Mouse (Mus musculus) urinary bladder, postnatal 10 days (tissue): ENCODE data around the gene Tdrd1.

Experiments used
- DNase-seq: peaks from one replicate; pipeline ENCODE4 v3.0.0; 2022; ENCODE audit warnings: low spot score

The Tdrd1 gene

DNA sequence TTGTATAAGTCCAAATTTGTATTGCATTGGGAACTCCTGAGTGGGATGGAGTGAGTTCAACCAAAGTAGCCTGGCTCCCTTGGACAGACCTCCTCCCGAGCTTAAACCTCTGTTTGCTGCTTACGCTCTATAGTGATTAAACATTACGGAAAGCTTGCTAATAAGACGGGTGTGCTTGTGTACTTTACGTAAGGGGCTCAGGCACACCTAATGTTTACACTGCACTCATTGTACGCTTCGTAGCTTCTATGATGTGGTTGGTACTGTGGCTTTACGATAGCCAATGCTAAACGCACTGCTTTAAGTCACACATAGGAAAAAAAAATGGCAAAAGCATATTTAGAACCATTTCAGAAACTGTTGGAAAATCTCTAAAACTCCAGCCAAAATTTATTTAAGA is 3.3 kb downstream of the Tdrd1 start:
- DNase-seq, result no peak

DNA sequence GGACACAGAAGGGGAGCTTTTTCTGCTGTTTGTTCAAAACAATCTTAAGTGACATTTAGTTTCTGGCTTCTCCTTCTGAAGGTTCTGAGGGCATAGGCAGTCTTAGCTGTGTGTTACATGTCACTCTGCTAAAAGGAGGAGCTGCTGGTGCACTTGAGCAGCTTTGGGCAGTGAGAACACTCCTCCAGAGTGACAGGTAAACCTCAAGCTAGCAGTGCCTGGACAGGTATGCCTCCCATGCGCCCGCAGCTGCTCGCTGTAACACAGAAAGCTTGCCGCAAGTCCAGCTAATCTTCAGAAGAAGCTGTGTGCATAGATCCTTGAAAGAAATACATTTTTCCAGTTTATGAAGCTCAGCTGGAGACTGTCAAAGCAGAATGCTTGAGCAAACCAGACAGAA is 4.2 kb downstream of the Tdrd1 start:
- no peak for DNase-seq

DNA sequence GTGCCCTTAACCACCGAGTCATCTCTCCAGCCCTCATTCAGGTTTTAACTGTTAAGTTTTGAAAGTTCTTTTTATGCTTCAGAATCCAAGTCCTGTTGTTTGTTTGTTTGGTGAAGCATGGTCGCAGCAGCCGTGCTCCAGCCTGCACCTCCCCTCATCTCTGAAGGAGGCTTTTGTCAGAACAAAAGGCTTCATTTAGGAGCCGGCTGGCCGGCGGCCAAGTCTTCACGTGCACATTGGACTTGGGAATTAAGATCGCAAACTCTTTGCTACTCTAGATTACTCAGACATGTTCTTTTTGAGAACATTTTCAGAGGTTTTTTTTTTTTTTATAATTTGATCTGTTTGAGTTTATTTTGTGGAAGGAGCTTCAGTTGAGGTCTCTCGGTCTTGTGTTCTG is 9.3 kb downstream of the Tdrd1 start:
- DNase-seq, result no peak

DNA sequence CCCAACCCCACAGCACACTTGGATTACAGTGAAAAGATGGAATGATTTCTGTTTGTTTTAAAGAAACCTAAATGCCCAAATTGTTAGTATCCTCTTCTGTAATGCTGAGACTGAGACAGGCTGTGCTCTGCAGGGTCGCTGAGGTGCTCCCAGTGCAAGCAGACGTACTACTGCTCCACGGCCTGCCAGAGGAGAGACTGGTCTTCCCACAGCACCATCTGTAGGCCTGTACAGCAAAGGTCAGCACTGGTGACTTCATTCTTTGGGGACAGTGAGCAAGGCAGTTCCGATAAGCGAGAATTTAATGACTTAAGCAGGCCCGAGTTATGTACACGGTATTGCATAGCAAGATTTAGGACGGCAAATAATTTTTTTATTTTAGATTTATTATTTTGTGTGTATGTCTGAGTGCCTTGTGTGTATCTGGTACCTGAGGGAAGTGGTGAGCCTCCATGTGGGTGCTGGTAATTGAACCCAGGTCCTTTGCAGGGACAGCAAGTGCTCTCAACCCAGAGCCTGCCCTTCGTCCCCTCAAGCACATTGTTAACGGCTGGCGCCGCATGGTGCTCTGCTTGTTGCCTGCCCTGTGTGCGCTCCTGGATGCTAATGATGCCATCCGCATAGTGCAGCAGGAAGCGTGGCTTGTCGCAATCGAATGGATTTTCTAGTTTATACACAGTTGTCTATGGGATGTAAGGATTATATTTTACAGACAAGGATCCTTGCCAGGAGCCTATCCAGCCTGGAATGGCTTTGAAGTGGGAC is 13.1 kb downstream of the Tdrd1 start:
- DNase-seq, result no peak

DNA sequence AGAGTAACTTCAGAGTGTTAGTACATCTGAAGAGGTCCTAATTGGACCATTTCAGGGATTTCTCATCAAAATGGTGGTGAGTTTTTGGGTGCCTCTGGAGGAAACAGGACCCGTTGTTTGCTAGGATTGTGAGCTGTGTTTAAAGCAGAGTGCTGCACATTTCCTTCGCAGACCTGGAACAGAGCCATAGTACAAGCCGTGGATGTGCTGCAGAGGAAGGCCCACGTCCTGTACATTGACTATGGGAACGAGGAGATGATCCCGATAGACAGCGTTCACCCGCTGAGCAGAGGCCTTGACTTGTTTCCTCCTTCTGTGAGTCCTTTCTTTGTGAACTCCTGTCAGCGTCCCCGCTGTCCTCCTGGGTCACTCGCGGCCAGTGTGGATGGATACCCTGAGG is 17.0 kb downstream of the Tdrd1 start:
- no peak for DNase-seq

DNA sequence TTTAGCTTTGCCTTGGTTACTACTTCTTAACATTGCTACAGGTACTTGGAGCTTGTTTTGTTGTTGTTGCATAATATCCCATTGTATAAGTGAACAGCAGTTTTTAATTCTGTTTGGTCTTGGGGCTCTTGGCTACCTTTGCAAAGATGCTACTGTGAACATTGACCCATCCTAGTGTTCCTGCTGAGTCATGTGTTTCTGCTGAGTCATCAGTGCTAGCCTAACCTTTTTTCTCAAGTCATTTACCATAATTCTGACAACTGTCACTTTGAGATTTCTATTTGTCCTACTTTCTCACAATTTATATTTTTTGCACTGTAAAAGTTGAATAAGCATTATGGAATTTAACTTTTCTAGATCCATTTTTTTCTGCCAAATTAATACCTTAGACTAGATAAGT is 26.6 kb downstream of the Tdrd1 start:
- no peak for DNase-seq

DNA sequence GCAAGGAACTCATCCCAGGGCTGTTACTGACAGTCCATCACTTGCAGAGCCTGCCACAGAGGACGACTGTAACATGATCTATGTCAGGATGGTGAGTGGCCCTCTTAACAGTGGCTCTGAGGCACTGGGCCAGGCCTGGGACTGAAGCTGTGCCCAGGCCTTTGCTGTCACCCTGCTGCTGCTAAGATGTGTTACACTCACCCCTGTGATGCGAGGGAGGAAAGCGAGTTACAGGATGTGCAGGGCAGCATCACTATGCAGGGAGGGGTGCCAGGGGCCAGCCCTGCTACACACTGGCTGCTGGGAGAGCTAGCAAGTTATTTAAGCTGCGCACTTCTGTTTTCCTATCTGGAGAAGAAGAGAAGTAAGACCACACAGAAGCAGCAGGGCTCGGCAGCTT is 30.4 kb downstream of the Tdrd1 start:
- no peak for DNase-seq

DNA sequence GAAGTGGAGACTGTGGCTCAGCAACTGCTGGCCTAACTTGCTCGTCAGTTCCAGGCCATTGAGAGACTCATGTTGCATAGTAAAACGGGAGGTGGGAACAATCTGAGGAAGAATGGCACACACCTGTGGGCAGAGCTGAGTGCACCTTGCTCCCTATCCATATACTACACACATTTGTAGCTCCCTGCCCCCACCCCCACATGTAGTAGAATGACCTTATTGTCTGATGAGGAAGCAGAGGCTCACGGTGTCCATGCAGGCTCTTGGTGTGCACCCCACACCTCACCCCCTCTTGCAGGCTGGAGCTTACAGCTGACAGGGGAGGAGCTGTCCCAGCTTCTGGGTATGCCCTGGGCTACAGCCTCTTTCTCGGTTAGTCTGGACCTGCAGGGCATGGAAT is 41.7 kb downstream of the Tdrd1 start:
- no peak for DNase-seq

DNA sequence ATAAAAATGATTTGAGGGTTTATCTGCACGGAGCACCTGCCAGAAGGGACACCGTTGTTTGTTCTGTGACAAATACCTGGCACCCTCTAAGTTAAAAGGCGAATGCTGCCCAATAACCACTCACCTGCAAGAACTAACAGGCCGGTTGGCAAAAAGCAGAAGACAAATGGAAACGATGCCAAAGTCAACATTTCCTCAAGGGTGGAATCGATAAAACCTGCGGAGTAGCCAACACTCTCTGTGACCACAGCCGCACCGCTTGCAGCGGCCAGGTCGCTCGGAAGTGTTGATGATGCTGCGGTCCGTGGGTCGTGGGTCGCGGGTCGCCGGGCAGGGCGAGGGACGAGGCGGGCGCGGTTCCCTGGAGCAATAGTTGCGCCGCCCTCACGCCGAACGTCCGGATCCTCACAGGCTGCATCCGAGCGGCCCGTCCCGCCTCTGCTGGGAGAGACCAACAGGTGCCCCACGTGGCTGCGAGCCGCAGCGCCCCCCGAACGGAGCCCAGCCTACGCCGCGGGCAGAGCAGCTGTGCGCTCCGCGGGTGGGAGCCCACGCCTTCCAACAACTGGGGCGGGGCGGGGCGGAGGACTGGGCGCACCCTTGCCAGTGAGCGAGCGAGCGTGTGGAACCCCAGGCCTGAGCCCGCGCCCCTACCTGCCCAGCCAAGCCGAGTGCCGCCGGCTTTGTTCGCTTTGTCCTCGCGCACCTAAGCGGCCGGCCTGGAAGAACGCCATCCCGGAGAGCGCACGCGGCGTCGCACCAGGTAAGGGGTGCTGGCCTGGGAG is 48.0 kb downstream of the Tdrd1 start, which contains the start of gene Vwa2:
Gene Vwa2, plus strand, starts transcription at position 434 of the 785 bp plus-strand sequence.
- DNase-seq, result no peak

DNA sequence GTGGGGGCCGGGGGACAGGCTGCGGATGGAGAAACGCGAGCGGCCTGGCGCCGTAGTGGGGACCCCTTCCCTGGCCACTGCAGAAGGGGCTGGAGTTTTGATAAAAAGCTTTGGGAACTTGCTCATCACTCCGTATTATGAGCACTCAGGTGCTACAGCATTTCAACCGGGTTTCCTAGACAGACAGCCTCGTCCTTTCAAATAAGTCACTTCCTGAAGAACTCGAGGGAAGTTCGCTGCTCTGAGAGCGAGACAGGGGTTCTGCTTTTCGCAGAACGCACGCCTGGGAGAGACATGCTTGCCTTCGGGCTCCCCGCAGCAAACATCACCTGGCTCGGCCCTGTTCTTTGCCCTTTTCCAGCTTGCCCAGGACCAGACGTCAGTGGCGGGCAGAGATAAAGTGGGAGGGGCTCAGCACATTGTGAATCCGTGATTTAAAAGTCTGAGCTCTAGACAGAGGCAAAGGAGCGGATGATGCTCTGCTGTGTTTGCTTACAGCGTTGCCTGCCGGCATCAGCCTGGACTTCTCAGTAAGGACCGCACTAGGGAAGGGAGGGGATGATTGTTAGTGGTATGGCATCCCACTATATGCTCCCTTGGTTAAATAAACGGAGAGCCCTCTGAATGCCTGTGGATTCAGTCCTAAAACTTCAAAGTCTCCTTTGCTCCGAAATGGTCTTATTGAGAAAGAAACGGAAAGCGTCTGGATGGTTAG is 48.7 kb downstream of the Tdrd1 start:
- no peak for DNase-seq

DNA sequence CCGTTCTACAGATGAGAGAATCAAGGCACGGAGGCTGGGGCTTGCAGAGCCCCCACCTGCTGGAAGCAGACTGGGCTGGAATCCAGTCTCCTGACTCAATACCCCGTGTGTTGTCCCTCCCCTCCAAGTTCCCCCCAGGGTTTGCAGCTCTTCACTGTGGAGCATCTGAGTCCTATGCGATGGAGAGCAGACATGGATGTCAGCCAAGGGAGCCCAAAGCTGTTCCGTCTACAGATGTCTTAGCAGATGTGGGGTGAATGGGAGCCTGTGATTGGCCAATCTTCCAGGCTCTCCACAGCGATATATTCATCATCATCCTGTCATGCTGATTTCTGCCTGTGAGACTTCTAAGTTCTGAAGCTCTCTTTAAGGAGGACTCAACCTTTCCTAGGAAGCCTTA is 51.4 kb downstream of the Tdrd1 start:
- DNase-seq, result no peak

DNA sequence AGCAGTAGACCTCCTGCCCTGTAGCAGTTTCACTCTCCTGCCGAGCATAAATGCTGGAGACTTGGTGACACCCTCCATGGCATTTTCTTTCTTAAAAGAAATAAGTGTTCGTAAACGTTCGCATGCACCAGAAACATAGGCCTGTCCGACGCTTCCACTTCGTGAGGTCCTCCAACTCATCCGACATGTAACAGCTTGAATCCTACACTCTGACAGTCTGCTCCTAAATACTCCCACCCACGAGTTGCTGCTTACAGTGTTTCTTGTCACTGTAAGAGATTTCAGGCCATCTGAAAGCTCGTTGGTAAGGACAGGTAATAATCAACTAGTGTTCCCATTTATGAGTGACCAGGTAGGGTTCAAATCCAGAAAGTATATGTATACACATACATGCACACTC is 61.9 kb downstream of the Tdrd1 start:
- DNase-seq, result no peak

DNA sequence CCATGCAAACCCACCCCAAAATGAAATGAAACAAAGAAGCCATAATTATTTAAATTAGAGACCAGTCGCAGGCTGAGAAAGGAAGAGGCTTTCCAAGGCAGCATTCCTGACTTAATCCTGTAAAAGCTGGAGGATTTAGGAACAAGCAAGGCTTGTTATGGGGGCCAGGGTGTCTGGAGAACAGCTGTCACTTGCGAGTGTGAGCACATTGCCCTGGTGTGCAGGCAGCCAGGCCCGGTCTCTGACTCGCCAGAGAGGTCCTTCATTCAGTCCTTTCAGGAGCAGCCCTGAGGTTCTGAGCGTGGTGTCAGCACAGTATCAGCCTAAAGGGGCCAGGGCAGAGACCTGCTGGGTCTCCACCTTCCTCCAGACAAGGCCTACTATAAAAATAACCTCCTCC is 62.6 kb downstream of the Tdrd1 start:
- no peak for DNase-seq

DNA sequence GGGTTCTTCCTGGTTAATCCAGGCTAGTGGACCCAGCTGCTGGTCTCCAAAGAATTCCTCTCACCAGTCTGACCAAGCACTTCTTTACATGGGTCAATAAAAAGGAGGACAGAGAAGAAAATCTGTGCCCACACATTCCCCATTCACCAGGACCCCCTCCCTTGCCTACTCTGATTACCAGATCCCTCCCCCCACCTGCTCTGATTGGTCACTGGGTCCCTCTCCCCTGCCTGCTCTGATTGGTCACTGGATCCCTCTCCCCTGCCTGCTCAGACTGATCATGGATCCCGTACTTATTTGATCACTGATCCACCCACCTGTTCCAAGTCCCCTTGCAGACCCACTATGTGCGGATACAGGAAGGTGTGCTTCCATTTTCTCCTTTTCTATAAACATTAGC is 65.4 kb downstream of the Tdrd1 start:
- DNase-seq, result no peak

DNA sequence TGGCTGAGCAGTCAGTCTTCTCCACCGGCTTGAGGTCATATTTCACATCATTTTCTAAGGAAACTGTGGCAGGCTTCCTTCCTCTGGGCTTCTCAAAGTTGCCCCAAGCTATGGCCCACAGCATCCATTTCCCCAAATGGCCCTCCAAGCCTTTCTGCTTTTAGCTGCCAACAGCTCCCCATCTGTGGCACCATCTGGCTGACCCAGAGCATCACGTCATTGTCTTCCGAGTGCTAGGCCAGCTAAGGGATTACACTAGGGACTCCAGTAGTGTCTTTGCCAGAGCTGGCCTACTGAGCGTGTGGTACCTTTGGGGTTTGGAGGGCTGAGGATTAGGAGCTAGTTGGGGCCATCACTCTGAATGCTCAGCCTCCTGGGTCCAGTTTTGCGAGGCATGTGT is 66.6 kb downstream of the Tdrd1 start:
- no peak for DNase-seq

DNA sequence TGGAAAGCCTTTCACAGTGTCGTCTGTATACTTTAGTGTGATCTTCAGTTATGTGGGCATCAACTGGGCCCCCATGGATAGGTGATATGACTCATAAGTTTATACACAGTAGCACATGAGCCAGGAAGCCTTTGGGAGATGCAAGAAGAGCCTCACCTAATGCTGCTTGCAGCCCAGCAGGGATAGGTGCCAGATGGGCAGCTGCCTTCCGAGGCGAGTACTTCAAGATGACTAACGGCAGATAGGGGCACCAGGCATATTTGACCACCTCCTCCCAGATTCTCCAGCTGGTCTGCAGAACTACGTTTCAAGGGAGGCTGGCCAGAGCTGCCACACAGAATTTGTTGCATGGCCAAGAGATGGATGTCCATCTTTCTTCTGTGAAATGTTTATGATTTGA is 67.3 kb downstream of the Tdrd1 start:
- DNase-seq, result no peak

DNA sequence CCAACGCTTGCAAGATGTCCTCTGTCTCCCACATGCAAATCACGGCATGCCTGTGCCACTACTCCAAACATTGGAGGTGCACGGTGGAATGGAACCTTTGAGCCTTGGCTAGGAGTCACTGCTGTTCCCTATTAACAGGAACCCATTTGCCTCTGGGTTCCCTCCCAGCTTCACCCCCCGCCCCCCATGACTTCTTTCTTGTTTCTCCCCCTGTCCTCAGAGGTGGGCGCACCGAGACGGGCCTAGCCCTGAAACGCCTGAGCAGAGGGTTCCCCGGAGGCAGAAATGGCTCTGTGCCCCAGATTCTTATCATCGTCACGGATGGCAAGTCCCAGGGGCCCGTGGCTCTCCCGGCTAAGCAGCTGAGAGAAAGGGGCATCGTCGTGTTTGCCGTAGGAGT is 71.6 kb downstream of the Tdrd1 start:
- no peak for DNase-seq

DNA sequence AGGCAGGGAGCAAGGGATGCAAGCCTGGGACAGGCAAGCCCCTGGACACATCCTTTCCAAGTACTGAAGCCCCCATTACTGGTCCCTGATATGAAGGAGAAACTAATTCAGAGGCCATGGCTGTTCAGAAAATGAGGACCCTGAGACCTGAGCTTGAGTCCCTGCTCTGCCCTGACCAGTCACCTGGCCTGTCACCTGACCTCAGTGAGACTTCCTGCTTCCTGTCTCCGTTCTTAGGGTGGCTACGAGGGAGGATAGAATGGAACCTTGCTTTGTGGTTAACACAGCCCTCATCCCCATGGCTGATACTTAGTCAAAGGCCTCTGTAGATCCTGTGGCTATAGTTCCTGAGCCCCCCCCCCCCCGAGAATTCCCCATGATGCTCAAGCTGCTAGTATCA is 78.1 kb downstream of the Tdrd1 start:
- no peak for DNase-seq

DNA sequence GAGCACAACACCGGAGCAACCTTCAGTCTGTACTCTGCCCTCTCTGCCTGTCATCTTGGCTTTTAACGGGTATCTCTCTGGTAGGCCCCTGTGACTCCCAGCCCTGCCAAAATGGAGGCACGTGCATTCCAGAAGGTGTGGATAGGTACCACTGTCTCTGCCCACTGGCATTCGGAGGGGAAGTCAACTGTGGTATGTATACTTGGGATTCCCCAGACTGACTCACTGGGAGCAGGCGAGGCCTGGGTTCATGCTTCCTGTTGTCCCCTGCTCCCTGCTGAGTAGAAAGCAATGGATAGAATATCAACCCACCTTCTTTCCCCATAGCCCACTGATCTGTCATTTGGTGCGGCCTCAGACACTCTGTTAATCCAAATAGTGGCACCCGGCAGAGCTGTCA is 79.4 kb downstream of the Tdrd1 start:
- DNase-seq, result no peak

DNA sequence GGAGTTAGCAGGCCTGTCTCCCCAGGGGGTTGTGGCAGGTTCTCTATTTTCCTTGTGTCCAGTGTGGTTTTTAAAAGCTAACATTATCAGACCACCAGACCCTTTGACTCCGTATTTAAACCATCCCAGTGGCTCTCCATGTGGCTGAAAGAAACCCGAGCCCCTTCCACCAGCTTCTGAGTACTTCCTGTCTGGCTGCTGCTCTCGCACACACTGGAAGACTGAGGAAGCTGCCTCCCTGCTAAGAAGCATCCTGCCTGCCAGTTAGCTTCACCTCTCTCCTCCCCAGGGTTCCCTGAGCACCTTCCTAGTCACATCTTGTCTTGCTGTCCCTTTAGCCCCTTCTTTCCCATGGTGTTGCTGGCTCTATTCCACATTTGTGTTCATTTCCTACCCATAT is 81.8 kb downstream of the Tdrd1 start:
- no peak for DNase-seq

DNA sequence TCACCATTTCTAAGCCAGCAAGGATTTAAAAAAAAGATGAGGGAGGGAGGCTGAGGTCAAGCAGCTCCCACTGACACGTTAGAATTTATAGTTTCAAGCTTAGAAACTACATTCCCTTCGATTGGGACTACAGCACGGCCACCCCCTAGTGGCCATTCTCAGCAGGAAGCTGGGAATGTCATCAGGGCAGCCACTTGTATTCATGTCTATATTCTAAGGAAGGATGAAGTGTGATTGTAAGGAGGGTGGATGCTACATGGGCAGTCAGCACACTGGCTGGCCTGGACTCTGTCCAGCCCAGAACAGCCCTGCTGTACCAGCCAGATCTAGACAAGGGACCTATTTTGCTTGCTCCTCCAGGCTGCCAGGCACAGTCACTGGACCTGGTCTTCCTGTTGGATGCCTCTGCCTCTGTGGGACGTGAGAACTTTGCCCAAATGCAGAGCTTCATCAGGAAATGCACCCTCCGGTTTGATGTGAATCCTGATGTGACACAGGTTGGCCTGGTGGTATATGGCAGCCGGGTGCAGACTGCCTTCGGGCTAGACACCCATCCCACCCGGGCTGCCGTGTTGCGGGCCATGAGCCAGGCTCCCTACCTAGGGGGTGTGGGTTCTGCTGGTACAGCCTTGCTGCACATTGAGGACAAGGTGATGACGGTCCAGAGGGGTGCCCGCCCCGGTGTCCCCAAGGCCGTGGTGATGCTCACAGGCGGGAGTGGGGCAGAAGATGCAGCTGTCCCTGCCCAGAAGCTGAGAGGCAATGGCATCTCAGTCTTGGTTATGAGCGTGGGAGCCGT is 82.7 kb downstream of the Tdrd1 start:
- no peak for DNase-seq

DNA sequence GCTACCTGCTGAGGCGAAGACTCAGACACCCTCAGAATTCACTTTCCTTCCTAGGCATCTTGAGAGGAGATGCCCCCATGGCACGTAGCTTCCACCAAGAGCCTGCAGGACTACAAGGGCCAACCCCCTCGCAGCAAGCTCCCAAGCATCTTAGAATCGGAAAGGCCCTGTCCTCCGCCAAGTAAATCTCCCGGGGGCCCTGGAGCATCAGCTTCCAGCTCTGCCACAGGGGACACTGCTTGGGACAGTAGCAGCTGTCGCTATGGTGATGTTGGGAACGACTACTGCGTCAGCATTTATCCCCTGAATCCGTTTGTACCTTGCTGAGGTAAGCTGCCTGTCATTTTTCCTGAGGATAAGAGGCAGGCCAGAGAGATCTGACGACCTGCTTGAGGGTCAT is 84.6 kb downstream of the Tdrd1 start:
- no peak for DNase-seq
